Mouse (Mus musculus): ENCODE data around the gene Pced1b.

- TF ChIP-seq GATA1 (IDR thresholded peaks at IDR 0.05; ENCODE audit: borderline replicate concordance, low read length): no peak
- no peak for TF ChIP-seq FLI1 (IDR thresholded peaks at IDR 0.05; ENCODE audit: low read length)
Measured at GRCm38 (mm10) chr15:97310251-97310650, 63.3 kb downstream of the Pced1b start.

Data from megakaryocyte, embryonic 14.5 days (primary cell).